Mouse (Mus musculus) left cerebral cortex, postnatal 25 days (tissue): ENCODE measurements around the gene Mapk3. TPM values are rescaled to one million over a fixed set of nuclear protein-coding genes. Genes with fewer than 3 reads are reported as not detected.
A peak's percentile ranks its signal among the peaks of the same experiment; 100 is the strongest.
"Not testable (repeated sequence)": the region's sequence is repeated elsewhere in the genome, so short reads cannot be mapped to it uniquely, and the experiment has no call there.

Experiments used
- DNase-seq, 2 experiments: peaks; one replicate each; pipeline ENCODE4 v3.0.0; 2022; ENCODE audit warnings: low spot score in 2 of 2, mixed read lengths in 1 of 2
- intact Hi-C: fragments of 180-260 bp; cut with DNase I; formaldehyde crosslinking; loops from one replicate; pipeline ENCODE4 v1.15.1; 2025
- total RNA-seq, 2 experiments: library from RNA; stranded (reverse); gene quantifications; 2 replicates each; pipeline ENCODE4 v1.2.3; 2021

The Mapk3 gene
- 100 to 1,000 TPM; 148 to 165 TPM for total RNA-seq

- peak; percentile 89 to 90 for DNase-seq
- intact Hi-C loops = loop anchor here (5.0 kb wide), 1 partner anchor 112 kb away; the partner anchor contains the start of gene Sgf29
These were observed at the start of gene Mapk3 for GRCm38 (mm10) chr7:126759050-126759671. TSS of gene Mapk3 (plus strand) at chr7:126759601.

GRCm38 (mm10) chr7:126710266-126710665 lies 49.1 kb upstream of the Mapk3 start:
- intact Hi-C loops = no loop called here
- no peak for DNase-seq

- no peak for DNase-seq
- intact Hi-C loops = no loop called here
These were observed 47.5 kb upstream of the Mapk3 start for GRCm38 (mm10) chr7:126711910-126712309.

- no peak for DNase-seq
- intact Hi-C loops = no loop called here
These were observed 43.7 kb upstream of the Mapk3 start for GRCm38 (mm10) chr7:126715679-126716078.

GRCm38 (mm10) chr7:126717566-126717965 lies 41.8 kb upstream of the Mapk3 start:
- DNase-seq = no peak
- intact Hi-C loops = no loop called here

- peak in 1 of 2 experiments; percentile 76 for DNase-seq
- intact Hi-C loops = no loop called here
These were observed 40.5 kb upstream of the Mapk3 start for GRCm38 (mm10) chr7:126718787-126719337.

GRCm38 (mm10) chr7:126721635-126722034 lies 37.8 kb upstream of the Mapk3 start:
- DNase-seq = no peak
- intact Hi-C loops = loop anchor here (2.0 kb wide), 1 partner anchor 17 kb away; no protein-coding TSS in a partner anchor

- DNase-seq = no peak
- intact Hi-C loops = no loop called here
These were observed 34.3 kb upstream of the Mapk3 start for GRCm38 (mm10) chr7:126725077-126725476.

- DNase-seq = no peak
- intact Hi-C loops = no loop called here
These were observed 33.7 kb upstream of the Mapk3 start for GRCm38 (mm10) chr7:126725667-126726066.

- DNase-seq, intact Hi-C loops: not testable (repeated sequence)
These were observed 29.1 kb upstream of the Mapk3 start for GRCm38 (mm10) chr7:126730256-126730789.

- no peak for DNase-seq
These were observed 23.3 kb upstream of the Mapk3 start for GRCm38 (mm10) chr7:126736122-126736521.

GRCm38 (mm10) chr7:126739551-126739950 lies 19.9 kb upstream of the Mapk3 start:
- intact Hi-C loops = loop anchor here (1.0 to 2.0 kb wide), 3 partner anchors 19 to 35 kb away; no protein-coding TSS in a partner anchor
- peak; percentile 44 to 93 for DNase-seq

More at GRCm38 (mm10) chr7:126736122-126736521, 23.3 kb upstream of the Mapk3 start:
- intact Hi-C loops = no loop called here

GRCm38 (mm10) chr7:126740132-126740735 lies 19.2 kb upstream of the Mapk3 start:
- DNase-seq = no peak
- intact Hi-C loops = no loop called here

GRCm38 (mm10) chr7:126740977-126741376 lies 18.4 kb upstream of the Mapk3 start:
- intact Hi-C loops = no loop called here

GRCm38 (mm10) chr7:126741452-126741851 lies 17.9 kb upstream of the Mapk3 start:
- DNase-seq = no peak
- intact Hi-C loops = no loop called here

More at GRCm38 (mm10) chr7:126740977-126741376, 18.4 kb upstream of the Mapk3 start:
- no peak for DNase-seq

- intact Hi-C loops = no loop called here
- peak in 1 of 2 experiments; percentile 56 for DNase-seq
These were observed 17.4 kb upstream of the Mapk3 start for GRCm38 (mm10) chr7:126741964-126742482.

- DNase-seq = peak; percentile 17 to 55
- intact Hi-C loops = no loop called here
These were observed 13.3 kb upstream of the Mapk3 start for GRCm38 (mm10) chr7:126746066-126746465.

- DNase-seq = no peak
- intact Hi-C loops = no loop called here
These were observed 12.6 kb upstream of the Mapk3 start for GRCm38 (mm10) chr7:126746798-126747197.

GRCm38 (mm10) chr7:126748824-126749223 lies 10.6 kb upstream of the Mapk3 start:
- intact Hi-C loops = no loop called here
- DNase-seq = no peak
